Mouse (Mus musculus): ENCODE data around the gene AF067061. TPM values are rescaled to one million over a fixed set of nuclear protein-coding genes. Genes with fewer than 3 reads are reported as not detected.
"Not testable (repeated sequence)": the region's sequence is repeated elsewhere in the genome, so short reads cannot be mapped to it uniquely, and the experiment has no call there.

AF067061 gene
- not detected for total RNA-seq (2021)
- long read RNA-seq, experiment 1 = 0 reads
- long read RNA-seq, experiment 2 = 0 reads

DNA sequence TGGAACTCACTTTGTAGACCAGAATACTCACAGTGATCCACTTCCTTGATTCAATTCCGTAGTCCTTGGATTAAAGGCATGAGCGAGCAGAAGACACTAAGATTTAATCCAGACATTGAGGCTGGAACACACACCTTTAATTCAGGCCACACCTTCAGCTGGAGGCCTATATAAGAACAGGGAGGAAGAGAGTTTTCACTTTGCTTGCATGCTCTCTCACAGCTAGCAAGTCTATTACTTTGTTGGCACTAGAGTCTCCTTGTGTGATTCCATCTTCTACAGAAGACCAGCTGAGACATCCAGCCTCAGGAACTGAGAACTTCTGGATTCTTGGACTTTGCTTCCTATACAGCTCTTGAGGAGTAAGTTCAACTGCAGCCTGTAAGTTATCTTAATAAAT is at the start of gene AF067061:
Gene AF067061 (plus strand): TSS at position 245 of the 400 bp plus-strand sequence.
- not testable (repeated sequence) for DNase-seq

DNA sequence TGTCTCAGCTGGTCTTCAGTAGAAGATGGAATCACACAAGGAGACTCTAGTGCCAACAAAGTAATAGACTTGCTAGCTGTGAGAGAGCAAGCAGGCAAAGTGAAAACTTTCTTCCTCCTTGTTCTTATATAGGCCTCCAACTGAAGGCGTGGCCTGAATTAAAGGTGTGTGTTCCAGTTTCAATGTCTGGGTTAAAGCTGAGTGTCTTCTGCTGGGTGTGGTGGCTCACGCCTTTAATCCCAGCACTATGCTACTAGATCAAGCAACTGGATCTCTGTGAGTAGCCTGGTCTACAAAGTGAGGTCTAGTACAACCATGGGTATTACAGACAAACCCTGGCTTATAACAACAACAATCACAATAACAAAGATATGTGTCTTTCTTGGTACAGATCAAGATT is 47.1 kb upstream of the AF067061 start, which contains the start of gene Gm21762:
Gene Gm21762 (minus strand): TSS at position 101 of the 400 bp plus-strand sequence.
- not testable (repeated sequence) for DNase-seq

DNA sequence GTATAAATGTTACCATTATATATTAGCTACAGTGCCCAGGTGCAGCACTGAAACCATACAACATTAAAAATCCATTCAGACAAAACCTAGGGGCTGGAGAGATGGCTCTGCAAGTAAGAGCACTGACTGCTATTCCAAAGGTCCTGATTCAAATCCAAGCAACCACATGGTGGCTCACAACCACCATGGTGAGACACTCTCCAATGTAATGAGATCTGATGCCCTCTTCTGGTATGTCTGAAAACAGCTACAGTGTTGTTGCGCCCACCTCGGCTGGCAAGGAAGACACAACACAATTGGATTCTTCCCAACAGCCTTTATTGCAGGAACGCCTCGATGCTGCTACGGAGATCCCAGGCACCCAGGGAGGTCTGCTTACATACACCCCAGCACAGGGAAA is 42.0 kb upstream of the AF067061 start:
- not testable (repeated sequence) for DNase-seq

DNA sequence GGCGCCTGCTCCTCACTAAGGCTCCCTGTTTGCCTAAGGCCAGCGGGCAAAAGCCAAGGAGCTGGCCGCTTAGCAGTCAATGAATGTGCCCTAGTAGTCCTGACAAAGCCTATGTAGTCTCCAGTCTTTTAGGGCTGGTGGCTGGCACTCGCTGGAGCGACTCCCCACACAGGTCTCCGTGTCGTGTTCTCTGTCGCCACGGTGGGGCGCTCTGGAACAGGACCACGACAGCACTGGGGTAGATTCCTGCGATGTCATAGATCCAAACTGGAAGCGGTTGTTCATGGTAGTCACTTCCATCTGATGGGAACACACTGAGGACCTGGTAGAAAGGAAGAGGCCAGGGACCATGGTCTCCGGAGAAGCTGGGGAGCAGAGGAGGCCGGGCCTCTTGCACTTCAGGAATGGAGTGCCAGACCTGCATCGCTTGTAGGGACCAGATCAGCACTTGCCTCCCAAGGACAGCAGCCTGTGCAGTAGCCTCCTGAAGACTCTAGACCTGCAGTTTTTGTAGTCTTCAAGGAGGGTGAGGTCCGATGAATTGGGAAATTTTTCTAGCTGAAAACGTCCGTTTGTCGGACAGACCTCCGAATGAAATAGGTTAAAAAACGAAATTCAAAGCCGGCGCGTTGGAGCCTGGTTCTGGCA is 39.8 kb upstream of the AF067061 start:
- not testable (repeated sequence) for DNase-seq

DNA sequence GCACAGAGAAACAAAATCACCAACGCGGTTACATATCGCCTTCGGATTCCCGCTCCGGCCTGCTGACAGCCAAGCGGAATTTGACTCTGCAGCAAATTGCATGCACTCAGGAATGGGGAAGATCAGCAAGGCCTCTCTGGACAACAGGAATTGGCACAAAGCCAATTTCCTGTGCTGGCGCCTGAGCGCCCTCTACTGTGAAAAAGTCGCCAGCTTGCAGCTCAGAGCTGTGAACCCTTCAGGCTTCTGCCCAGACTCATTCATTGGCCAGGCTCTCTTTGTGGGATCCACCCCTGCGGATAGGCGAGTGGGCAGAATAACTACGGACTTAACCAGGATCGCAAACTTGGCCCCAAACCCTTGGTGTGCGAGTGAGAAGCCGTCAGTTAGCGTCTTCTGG is 31.1 kb upstream of the AF067061 start:
- not testable (repeated sequence) for DNase-seq

DNA sequence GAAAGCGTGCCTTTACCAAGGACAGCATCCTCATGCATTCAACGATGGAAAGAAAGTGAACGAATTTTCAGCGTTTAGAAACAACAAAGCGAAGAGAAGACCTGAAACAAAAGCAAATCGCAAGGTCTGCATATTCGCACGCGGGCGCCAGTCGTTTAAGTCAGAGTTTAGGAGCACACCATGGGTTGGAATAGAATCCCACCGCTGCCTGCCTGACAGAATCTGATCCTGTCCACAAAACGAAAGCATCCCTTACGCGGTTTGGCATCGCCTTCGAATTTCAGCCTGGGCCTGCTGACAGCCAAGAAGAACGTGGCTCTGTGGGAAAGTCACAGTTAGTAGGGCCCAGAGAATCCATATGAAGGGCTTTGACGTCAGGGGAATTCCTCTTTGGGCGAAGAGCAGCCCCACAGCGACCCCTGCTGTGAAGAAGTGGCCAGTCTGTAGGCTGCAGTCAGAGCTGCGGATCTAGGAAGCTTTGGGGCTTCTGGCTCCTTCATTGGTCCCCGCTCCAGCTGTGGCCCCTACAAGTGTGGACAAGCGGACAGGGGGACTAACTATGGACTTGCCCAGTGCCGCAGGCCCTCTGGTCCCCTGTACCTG is 30.4 kb upstream of the AF067061 start:
- DNase-seq = not testable (repeated sequence)

DNA sequence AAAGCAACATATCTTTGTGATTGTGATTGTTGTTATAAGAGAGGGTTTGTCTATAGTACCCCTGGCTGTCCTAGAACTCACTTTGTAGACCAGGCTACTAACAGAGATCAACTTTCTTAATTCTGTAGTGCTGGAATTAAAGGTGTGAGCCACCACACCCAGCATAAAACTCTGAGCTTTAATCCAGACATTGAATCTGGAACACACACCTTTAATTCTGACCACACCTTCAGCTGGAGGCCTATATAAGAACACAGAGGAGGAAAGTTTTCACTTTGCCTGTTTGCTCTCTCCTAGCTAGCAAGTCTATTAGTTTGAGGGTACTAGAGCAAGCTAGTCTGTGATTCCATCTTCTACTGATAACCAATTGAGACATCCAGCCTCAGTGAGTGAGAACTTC is 24.1 kb upstream of the AF067061 start, which contains the start of gene Gm21731:
Gene Gm21731 (plus strand): TSS at position 301 of the 400 bp plus-strand sequence.
- not testable (repeated sequence) for DNase-seq

DNA sequence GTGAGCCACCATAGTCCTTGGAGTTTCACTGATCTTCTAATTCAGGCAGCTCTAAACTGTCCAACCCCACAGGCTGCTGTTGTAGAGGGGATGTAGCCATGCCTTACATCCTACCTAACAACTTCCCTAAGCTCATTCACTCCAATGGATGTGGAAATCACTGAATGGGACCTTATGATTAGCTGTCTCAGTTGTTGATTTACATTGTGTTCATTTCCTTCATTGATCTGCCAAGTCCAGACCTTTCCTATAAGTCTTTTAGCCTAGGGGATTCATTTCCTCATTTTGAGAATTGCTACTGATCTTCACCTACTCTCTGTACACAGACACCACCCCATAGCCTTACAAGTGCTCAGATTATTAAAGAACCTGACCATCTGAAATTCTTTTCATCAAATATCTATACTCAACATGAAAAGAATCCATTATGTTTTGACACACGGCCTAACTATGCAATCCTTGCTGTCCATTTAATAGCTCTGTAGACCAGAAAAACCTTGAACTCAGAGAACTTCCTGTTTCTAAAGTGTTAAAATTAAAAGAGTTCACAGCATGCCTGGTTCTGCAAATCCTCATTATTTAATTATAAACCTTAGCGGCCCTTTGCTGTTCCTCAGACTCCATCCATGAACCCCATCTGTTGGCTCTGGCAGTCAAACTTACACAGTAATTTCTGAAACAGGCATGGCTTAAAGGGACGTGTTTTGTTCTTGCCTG is 11.5 kb upstream of the AF067061 start:
- not testable (repeated sequence) for DNase-seq

DNA sequence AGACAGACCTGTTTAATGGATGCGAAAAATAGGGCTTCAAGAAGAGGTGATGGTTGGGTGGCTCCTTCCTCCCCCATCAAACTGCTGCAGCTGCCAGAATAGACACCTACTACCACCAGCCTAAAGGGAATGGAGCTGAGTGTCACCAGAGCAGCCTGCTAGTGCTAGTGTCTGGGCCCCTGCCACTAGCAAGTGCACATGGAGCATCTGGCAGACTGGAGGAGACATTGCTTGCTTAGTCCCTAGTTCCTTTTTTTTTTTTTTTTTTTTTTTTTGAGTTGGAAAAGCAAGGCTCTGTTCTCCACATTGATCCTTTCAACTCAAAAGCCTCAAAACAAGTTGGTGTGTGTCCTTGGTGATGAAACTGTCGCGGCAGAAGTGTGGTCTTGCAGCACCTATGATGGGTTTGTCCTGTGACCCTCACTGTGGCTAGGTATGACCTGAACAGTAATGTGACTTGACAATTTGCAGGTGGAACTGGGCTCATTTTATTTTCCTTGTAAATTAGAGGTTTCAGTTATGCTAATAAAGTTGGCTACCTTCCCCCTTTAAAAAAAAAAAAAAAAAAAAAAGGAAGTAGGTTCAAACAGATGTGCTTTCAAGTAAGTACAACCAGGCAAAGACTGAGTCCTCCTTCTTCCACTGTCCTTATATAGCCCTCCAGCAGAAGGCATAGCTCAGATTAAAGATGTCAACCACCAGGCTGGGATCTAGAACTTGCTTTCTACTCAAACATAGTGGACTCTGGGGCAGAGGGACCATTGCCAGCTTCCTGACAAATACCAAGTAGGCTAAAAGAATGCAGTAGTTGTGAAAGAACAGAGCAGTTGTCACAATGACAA is 3.9 kb upstream of the AF067061 start:
- not testable (repeated sequence) for DNase-seq

DNA sequence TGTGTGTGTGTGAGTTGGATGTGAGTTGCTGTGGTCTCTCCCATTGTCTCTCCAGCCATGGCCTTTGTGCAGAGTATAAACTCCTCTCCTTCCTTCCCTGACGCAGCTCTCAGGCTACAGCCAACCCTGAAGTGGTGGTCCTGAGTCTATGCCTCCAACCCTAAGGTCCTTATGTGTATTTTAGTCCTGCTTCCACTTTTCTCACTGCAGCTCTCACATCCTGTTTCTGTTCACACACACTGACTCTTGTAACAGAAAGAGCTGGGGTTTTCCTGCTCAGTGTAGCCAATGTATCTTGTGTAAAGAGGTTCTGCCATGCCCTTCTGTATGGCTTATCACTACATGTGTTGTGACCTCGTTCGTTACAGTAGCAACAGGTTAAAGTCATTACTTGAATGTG is 3.2 kb upstream of the AF067061 start:
- not testable (repeated sequence) for DNase-seq

DNA sequence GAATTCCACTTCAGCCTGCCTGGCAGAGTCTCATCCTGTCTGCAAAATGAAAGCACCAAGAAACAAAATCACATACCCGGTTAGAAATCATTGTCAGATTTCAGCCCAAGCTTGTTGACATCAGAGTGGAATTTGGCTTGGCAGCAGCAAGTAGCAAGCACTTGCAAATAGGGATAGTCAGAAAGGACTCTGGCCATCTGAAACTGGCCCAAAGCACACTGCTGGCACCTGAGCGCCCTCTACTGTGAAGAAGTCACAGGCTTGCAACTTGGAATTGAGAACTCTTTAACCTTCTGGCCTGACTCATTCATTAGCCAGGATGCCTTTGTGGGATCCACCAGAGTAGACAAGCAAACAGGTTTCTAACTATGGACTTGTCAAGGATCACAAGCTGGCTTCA is 14.9 kb downstream of the AF067061 start:
- not testable (repeated sequence) for DNase-seq

DNA sequence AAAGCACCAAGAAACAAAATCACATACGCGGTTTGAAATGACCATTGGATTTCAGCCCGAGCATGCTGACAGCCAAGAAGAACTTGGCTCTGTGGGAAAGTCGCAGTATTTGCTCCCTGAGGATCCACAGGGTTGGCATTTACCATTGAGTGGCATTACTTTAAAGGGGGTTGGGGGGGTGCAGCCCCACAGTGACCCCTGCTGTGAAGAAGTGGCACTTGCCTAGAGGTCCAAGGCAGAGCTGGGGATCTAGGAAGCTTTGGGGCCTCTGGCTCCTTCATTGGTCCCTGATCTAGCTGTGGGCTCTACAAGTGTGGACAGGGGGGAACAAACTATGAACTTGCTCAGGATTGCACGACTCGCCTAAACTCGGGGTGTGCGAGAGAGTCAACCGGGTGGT is 15.9 kb downstream of the AF067061 start:
- DNase-seq = no peak

DNA sequence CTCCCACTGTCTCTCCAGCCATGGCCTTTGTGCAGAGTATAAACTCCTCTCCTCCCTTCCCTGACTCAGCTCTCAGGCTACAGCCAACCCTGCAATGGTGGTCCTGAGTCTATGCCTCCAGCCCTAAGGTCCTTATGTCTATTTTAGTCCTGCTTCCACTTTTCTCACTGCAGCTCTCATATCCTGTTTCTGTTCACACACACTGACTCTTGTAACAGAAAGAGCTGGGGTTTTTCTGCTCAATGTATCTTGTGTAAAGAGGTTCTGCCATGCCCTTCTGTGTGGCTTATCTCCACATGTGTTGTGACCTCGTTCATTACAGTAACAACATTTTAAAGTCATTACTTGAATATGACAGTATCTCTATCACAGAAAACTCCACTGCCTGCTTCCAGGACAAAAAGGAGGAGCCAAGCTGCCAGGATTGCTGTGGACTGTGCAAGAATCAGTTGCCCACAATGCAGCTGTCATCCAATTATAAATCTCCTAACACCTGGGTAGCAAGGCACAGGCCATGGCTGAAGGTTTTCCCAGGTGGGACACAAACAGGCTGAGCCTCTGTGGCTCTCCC is 36.5 kb downstream of the AF067061 start:
- no peak for DNase-seq

DNA sequence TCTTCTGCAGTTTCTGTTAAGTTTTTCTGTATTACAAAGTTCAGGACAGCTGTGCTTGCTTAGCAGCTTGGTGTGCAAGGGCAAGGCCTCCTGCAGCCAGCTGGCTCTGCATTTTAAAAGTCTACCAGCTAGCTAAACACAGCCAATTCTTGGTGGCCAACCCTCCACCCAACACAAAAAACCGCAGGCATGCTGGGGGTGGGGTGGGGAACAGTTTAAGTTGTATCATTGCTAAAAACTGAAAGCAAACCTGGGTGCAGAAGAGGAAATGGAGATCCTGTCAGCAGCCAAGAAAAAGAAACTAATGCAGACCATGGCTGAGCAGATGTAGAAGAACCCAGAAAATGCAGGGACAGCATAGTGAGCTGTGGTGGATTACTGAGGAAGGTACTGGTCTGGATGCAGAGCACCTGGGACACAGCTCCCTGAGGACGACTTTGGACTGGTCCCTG is 37.1 kb downstream of the AF067061 start, which contains the start of gene BC147527:
Gene BC147527 (plus strand): TSS at position 402 of the 452 bp plus-strand sequence.
- DNase-seq = no peak

DNA sequence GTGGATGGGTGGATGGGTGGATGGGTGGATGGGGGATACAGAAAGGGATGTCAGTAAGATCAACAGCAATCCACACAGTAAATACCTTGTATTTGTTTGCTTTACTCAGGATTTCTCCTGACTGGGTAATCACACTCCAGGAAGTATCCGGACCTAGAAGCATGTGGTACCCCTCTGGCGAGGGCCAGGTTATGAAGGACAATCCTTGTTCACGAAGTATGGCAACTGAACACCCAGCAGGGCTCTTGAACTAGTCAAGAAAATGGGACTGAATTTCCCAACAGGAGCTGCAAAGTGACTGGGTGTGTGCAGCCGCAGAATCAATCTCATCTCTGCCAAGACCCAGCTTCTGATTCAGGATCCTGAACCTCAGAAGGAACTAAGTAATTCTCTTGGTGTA is 37.9 kb downstream of the AF067061 start:
- DNase-seq = no peak

DNA sequence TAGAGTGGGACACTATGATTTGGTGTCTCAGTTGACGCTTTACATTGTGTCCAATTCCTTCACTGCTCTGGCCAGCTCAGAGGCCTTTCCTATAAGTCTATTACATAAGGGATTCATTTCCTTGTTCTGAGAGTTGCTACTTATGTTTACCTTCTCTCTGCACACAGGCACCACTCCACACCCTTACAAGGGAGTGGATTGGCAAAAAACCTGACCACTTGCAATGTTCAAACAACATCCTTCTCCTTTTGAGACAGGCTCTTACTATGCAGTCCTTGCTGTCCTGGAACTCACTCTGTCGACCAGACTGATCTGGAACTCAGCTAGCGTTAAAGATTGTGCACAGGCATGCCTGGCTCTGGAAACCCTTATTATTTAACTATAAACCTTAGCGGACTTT is 47.8 kb downstream of the AF067061 start:
- DNase-seq = no peak

DNA sequence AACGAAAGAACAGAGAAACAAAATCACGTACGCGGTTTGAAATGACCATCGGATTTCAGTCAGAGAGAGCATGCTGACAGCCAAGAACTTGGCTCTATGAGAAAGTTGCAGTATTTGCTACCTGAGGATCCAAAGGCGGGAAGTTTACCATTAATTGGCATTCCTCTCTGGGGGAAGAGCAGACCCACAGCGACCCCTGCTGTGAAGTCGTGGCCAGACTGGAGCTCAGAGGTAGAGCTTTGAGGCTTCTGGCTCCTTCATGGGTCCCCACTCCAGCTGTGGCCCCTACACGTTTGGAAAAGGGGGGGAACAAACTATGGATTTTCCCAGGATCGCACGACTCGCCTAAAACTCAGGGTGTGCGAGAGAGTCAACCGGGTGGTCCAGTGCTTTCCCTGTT is 50.7 kb downstream of the AF067061 start:
- no peak for DNase-seq
